Mouse (Mus musculus): ENCODE data around the gene Gpsm3. TPM values are rescaled to one million over a fixed set of nuclear protein-coding genes. Genes with fewer than 3 reads are reported as not detected.

Gene Gpsm3
- polyA plus RNA-seq (2017; shearing (Covaris generic)) = 100 to 1,000 TPM; 254 to 344 TPM

GRCm38 (mm10) chr17:34589681-34590101, at the start of gene Gpsm3:
Gpsm3 (plus strand) TSS chr17:34589806.

DNA sequence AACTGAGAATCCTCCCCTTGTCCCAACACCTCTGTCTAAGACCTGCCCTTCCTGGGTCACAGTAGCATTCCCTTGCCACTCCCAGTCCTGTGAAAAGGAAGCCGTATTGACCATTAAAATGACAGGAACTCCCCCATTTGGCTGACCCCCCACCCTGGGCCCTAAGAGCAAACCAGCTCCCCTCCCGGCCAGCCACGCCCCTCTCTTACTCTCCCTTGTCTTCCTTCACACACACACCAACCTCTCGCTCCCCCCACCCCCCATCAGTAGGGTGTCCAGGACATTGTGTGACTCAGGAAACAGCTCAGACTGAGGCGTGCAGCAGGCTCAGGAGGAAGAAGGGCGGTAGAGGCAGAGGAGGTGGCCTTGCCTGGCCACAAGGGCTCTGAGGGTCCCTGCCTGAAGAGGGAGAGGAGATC, 25.6 kb upstream of the Gpsm3 start, which contains the start of gene Notch4:
Gene Notch4 (plus strand): TSS at position 266 of the 419 bp plus-strand sequence.

DNA sequence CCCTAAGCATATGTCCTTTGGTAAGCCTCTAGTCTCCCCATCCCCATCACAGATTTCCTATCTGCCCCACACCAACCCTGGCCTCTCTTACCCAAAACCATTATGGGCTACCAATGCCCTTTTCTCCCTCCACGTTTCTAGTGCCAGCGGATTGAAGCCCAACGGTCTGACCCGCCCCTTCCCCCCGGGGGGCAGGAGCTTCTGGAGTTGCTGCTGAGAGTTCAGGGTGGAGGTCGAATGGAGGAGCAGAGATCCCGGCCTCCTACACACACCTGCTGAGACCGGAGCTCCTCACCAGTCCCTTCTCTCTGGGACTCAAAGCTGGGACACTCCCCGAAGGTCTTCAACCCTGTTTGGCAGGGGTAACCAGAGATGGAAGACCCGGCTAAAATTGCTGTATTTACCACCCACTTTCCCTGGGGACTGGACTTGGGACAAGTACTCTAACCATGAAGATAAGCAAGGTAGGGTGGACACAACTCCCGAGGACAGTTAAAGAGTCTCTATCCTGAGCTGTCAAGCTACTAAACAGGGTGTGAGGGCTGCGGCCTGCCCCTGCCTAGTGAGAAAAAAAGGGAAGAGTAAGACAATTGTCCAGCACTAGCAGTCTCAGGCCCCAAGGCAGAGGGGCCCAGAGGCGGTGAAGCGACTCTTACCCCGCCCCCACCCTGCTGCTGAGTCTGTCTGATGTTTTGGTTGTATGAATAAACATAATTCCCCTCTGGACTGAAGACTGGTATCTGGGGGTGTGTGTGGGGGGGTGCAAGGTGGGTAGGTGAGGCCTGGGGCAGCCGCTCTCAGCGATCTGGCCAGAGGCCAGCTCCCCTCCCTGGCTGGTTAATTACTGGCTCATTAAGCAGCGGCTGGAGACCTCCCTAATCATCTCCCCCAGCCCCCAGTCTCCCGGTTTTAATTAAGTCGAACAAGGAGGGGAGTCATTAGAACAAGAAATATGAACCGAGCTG, 1.7 kb downstream of the Gpsm3 start, which contains the start of gene Pbx2:
Gene Pbx2 (plus strand): TSS at position 238 of the 965 bp plus-strand sequence.

DNA sequence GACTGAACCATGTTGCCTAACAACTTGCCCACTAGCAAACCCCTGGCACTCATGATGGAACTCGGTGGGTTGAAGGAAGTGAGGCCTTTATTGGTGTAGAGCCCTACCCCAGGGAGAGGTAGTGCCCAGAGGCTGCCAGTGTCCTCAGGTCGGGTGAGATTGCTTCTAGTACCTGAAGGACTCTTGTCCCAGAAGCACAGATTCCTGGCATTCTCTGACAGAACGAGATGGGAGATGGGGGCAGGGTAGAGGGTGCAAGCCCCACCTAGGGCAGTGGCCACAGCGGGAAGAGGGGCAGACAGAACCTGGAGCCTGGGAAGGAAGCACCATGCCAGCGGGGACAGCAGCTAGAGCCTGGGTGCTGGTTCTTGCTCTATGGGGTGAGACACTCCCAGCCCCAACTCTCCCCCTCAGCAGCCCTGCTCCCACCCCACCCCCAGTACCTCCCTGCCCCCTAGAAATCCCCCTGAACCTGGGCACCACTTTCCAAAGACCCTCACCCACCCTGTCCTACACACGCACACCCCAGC, 8.0 kb downstream of the Gpsm3 start, which contains the start of gene Ager:
Gene Ager (plus strand): TSS at position 297 of the 530 bp plus-strand sequence.

DNA sequence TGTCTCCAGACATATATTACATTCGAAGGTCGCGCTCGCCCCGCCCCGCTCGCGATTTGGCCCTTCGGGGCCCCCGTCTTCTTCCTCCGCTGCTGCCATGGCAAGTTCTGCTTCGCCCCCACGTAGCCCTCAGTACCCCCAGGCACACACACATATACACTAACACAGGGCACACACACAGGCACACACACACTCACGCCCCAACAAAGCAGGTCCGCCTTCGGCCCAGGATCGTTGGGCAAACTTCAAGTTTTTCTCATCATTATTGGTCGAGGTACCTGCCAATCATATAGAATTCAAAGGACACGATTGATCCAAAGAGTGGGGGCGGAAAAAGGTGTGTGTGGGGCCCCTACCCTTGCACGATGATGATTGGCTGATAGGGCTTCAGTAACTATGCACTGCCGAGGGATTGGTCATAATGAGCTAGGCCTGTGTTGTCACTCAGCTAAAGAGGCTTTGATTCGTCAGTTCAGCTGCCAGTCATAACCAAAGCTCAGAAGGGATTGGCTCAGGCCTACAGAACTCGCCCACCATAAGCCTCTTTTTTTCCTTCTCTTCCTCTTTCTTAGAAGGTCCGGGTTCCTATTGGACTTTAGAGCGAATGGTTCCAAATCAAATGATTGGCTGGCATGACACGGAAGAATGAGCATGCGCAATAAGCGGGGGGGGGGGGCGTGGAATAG, 13.9 kb downstream of the Gpsm3 start, which contains the start of gene Rnf5:
Gene Rnf5 (minus strand): TSS at position 316 of the 686 bp plus-strand sequence.

GRCm38 (mm10) chr17:34604061-34604508, 14.5 kb downstream of the Gpsm3 start, which contains the start of gene Agpat1:
Agpat1 (plus strand) TSS chr17:34604262.

DNA sequence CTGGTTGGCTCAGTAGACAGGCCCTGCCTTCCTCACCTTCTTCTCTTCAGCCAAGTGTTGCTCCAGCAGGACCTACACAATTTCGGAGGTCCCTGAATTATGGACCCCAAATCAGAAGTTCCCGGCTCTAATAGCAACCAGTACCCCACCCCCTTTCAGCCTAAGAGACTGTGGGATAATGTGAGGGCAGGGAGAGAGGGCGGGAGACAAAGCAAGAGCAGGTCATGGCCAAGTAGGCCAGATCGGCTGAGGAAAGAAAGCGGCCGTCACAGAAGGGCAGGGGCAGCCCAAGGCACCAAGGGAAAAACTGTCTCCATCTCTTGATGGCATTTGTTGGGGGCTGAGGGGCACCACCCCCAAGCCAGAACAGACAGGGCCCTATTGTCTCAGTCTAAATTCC, 26.3 kb downstream of the Gpsm3 start, which contains the start of gene Egfl8:
Gene Egfl8 (minus strand): TSS at position 101 of the 400 bp plus-strand sequence.

DNA sequence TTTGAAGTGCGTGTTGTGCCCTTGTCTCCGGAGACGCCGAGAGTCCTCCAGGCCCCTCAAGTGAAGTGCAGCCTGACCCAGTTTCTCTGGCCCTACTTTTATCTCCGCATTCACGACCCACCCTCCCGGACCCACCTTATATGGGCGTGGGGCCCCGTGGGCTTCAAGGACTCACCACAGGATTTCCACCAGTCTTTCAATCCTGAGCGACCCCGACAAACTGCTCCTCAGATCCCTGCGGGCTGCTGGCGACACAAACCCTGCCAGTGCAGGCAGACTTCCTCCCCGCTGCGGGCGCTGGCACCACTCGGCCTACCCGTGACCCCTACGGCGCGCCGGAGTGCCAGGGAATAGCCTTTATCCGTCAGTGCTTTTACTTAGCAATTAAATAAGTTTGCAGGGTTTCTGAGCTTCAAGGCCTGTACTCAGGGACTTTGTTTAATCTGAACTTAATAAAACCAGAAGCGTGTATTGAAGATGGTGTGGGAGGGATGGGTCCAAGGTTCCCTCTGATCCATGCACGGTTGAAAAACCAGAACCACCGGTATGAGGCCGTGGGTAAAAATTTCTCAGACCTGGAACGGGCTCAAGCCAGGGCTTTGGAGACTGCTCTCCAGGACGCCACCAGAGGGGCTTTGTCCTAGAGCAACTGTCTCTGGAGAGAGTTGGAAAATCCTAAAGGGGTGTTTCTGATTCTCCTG, 38.5 kb downstream of the Gpsm3 start, which contains the start of gene Ppt2:
Gene Ppt2 (minus strand): TSS at position 568 of the 701 bp plus-strand sequence.

GRCm38 (mm10) chr17:34629221-34629751, 39.7 kb downstream of the Gpsm3 start, which contains the start of gene Prrt1:
Prrt1 (plus strand) TSS chr17:34629533.

Other genes starting within 250 kb of the Gpsm3 start
- under 1 TPM in 1 of 2 experiments, not detected in 1; 0.32 TPM for gene Btnl2, start 235.0 kb upstream of the Gpsm3 start, polyA plus RNA-seq (2017; shearing (Covaris generic))
- gene Btnl1, start 212.7 kb upstream of the Gpsm3 start, polyA plus RNA-seq (2017; shearing (Covaris generic)) = not detected
- gene BC051142, start 191.0 kb upstream of the Gpsm3 start, polyA plus RNA-seq (2017; shearing (Covaris generic)) = under 1 TPM in 1 of 2 experiments, not detected in 1; 0.29 TPM
- under 1 TPM; 0.52 to 0.63 TPM for gene Btnl4, start 112.5 kb upstream of the Gpsm3 start, polyA plus RNA-seq (2017; shearing (Covaris generic))
- gene Btnl6, start 72.5 kb upstream of the Gpsm3 start, polyA plus RNA-seq (2017; shearing (Covaris generic)) = 1 to 10 TPM in 1 of 2 experiments, not detected in 1; 1.0 TPM
- 1 to 10 TPM in 1 of 2 experiments, under 1 TPM in 1; 0.19 to 1.1 TPM for gene Notch4, start 25.5 kb upstream of the Gpsm3 start, polyA plus RNA-seq (2017; shearing (Covaris generic))
- gene Pbx2, start 1.5 kb downstream of the Gpsm3 start, polyA plus RNA-seq (2017; shearing (Covaris generic)) = 10 to 100 TPM; 16.3 to 23.4 TPM
- gene Ager, start 8.1 kb downstream of the Gpsm3 start, polyA plus RNA-seq (2017; shearing (Covaris generic)) = 1 to 10 TPM; 1.6 to 2.9 TPM
- 10 to 100 TPM; 80.3 to 84.2 TPM for gene Rnf5, start 13.9 kb downstream of the Gpsm3 start, polyA plus RNA-seq (2017; shearing (Covaris generic))
- 10 to 100 TPM; 17.4 to 28.1 TPM for gene Agpat1, start 14.5 kb downstream of the Gpsm3 start, polyA plus RNA-seq (2017; shearing (Covaris generic))
- gene Egfl8, start 26.2 kb downstream of the Gpsm3 start, polyA plus RNA-seq (2017; shearing (Covaris generic)) = 1 to 10 TPM in 1 of 2 experiments, under 1 TPM in 1; 0.29 to 2.0 TPM
- 10 to 100 TPM; 16.0 to 19.4 TPM for gene Ppt2, start 38.7 kb downstream of the Gpsm3 start, polyA plus RNA-seq (2017; shearing (Covaris generic))
- gene Prrt1, start 39.7 kb downstream of the Gpsm3 start, polyA plus RNA-seq (2017; shearing (Covaris generic)) = 1 to 10 TPM; 1.4 to 1.6 TPM
- gene Fkbpl, start 55.0 kb downstream of the Gpsm3 start, polyA plus RNA-seq (2017; shearing (Covaris generic)) = 1 to 10 TPM; 3.3 to 6.0 TPM
- 10 to 100 TPM; 46.6 to 60.7 TPM for gene Atf6b, start 57.3 kb downstream of the Gpsm3 start, polyA plus RNA-seq (2017; shearing (Covaris generic))
- gene Tnxb, start 80.7 kb downstream of the Gpsm3 start, polyA plus RNA-seq (2017; shearing (Covaris generic)) = under 1 TPM in 1 of 2 experiments, not detected in 1; 0.07 TPM
- gene C4b, start 154.1 kb downstream of the Gpsm3 start, polyA plus RNA-seq (2017; shearing (Covaris generic)) = 1 to 10 TPM in 1 of 2 experiments, not detected in 1; 3.0 TPM
- gene Cyp21a1, start 214.8 kb downstream of the Gpsm3 start, polyA plus RNA-seq (2017; shearing (Covaris generic)) = not detected
- 10 to 100 TPM; 37.4 to 47.4 TPM for gene Stk19, start 247.1 kb downstream of the Gpsm3 start, polyA plus RNA-seq (2017; shearing (Covaris generic))
- 10 to 100 TPM; 47.0 to 49.6 TPM for gene Dxo, start 247.2 kb downstream of the Gpsm3 start, polyA plus RNA-seq (2017; shearing (Covaris generic))

Data from activated CD4-positive, CD25-positive, alpha-beta regulatory T cell (primary cell).